Mouse (Mus musculus) adrenal gland, postnatal 4 days (tissue): ENCODE data around the gene Anks3. TPM values are rescaled to one million over a fixed set of nuclear protein-coding genes. Genes with fewer than 3 reads are reported as not detected.

Experiments
- DNase-seq, 2 experiments: peaks; one replicate each; pipeline ENCODE4 v3.0.0; 2021 to 2022; ENCODE audit warnings: low spot score in 2 of 2, mixed read lengths in 2 of 2
- total RNA-seq, 2 experiments: library from RNA; stranded (reverse); gene quantifications; 2 replicates each; pipeline ENCODE4 v1.2.3; 2021

Anks3 gene
- total RNA-seq, 2 experiments from 2014 or later = 51.9 to 60.5 TPM

DNA sequence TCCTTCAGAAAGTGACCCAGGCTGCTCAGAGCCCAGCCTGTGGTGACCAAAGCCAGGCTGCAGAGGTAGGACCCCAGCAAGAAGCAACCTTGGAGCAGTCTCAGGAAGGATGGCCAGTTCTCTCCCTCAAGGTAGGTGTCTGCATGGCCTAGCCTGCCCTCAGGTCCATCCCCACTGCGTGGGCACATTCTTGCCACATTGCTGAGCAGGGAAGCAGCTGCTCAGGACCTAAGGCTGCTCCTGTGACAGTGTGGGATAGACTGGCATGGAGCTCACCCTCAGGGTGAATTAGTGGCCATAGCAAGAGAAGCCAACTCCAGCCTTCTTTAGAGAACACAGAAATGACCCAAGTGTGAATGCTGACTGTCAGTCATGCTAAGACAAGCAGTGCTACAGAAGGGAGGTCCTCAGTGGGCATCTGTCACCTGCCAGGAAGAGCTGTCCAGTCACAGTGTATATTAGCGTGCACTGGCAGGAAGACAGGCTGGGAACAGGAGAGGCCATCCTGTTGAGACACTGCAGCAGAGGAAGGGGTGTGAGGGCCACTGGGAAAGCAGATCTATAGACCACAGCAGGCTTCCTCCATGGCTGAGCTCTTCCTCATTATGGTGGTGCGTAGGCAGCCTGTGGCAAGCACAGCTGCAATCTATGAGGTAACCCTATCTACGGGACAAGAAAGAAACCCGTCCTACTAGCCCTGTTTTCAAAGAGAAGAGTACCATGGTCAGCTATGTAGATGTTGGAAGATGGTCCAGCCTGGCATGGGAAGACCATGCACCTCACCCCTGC is 5.2 kb upstream of the Anks3 start:
- no peak for DNase-seq

- DNase-seq = no peak
Measured at GRCm38 (mm10) chr16:4968426-4968825, 4.4 kb upstream of the Anks3 start.

DNA sequence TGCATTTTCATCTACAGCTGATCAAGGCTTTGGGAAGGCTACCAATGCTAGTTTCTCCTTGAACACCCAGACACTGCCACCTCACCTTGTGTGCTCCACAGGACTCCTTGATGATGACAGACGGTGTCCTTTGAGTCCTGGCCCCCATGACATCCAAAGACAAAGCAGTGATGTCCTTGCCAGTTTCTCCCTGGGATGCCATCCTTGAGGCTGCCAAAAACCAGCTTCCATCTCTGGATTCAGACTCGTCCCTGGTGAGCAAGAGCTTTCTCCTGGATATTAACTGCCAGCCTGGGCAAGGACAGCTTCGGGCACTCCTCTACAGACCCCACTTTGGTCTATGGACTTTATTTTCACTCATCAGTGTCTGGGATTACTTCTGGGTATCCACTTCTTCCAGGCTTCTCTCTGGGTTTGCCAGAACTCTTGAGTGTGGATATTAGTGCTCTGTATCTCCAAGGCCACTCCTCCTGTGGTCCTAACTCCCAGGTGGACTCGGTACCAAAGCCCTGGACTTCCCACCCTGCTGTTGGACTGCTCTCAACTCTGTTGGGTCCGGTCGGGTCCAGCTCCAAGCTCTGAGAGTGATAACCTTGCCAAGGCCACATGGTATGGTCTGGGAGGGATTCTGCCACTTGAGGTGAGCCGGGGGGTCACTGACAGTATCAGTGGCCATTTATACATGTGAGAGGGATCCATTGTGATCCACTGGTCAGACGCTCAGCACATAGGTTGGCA is 1.6 kb upstream of the Anks3 start:
- no peak for DNase-seq

DNA sequence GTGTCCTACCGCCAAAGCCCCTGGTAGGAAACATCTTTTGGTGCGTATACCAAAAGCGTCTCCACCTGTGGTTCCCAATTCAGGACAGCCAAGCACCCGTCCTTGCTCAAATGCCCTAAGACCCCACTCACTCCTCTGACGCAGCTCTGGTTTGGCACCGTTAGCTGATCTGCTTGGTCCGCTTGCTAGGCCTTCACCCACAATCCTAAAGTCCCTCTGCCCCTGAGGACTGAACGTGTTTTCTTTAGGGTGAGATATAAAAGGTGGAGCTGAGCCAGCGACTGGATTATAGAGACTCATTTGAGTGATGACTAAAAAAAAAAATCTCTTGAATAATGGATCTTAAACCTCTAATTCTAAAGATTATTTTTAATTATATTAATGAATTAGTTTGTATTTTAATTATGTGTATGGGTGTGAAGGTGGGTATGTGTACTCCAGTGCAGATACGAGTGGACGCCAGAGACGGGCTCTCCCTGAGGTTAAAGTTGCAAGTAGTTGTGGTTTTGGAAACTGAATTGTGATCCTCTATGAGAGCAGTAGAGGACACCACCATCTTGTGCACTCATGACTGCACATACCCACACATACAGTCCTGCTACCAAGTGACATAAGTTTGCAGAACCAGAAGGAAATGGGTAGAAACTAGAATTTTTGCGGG is 856 bp upstream of the Anks3 start:
- DNase-seq = no peak

GRCm38 (mm10) chr16:4963346-4963745 is 659 bp downstream of the Anks3 start:
- no peak for DNase-seq

GRCm38 (mm10) chr16:4960260-4960659 is 3.7 kb downstream of the Anks3 start:
- DNase-seq = no peak

- no peak for DNase-seq
Measured at GRCm38 (mm10) chr16:4957446-4957845, 6.6 kb downstream of the Anks3 start.

- no peak for DNase-seq
Measured at GRCm38 (mm10) chr16:4956609-4957008, 7.4 kb downstream of the Anks3 start.

DNA sequence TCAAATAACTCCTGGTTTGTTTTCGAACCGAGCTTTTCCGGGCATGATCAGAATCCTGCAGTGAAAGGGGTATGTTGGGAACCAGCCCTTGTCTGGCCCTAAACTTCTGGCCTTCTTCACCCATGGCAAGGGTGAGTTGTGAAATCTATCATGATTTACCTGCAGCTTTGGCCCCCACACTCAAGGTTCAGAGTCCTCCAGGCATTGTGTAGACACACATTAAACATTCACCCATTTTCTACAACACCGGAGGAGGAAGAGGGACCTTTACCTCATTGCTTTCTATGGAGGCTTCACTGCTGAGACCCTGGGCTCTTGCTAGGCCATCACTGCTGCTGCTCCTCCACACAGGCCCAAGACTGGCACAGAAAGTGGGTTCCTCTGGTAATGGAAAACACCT is 16.6 kb downstream of the Anks3 start:
- DNase-seq = no peak

DNA sequence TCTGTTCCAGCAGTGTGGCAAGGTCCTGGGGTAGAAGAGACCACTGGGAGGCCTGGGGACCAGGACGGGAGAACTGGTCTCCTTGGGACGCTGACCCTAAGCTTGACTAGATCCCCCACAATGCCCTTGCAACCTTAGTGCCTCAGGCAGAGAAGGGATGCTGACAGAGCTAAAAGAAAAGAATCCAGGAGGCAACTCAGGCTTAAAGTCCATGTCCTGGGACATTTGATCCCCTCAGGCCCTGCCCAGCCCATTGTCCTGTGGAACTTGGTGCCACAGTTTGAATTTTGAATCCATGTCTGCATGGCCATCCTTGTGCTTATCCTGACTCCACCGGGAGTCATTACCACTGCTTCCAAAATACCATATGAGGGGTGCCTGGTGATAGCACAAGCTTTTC is 17.9 kb downstream of the Anks3 start:
- no peak for DNase-seq

GRCm38 (mm10) chr16:4945415-4945814 is 18.6 kb downstream of the Anks3 start:
- DNase-seq = no peak

GRCm38 (mm10) chr16:4943431-4943830 is 20.6 kb downstream of the Anks3 start:
- no peak for DNase-seq

DNA sequence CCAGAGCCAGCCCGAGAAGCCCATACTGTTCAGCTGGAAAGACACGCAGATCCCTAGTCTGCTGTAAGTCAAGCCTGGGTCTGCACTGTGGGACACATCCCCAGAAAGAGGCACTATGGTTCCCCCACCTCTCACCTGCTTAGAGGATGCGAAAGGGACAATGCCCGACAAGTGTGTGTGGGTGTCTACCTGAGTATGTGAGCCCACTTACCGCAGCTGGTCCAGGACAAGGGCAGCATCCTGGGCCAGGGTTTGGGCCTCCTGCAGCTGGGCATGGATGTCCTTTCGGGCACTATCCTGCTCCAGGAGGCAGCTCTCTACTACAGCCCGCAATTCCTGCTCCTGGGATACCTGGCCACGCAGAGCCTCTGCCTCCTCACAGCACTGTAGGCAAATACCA is 21.1 kb downstream of the Anks3 start:
- DNase-seq = no peak

- no peak for DNase-seq
Measured at GRCm38 (mm10) chr16:4941016-4941415, 23.0 kb downstream of the Anks3 start.

DNA sequence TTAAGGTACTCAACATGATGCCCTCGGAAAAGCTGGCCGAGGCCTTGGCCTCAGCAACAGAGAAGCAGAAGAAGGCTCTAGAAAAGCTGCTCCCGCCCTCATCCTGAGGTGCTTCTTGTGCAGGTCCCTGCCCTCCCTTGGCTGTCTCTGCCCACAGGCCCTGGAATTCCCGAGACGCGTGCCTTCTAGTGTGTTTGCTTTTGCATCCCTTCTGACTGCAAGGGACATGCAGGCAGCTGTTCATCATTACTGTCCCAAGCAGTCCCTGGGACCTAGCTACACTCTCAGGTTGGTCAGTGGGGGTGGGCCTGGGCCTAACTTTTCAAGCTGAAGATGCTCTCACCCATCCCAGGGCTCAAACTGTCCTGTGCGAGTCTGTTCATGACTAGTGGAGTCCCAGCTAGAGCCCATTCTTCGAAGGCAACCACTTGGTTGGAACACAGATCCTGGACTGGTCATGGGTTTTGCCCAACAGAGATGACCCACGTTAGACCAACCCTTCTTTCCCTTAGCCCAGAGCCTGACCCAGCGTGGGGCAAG is 23.6 kb downstream of the Anks3 start:
- no peak for DNase-seq

DNA sequence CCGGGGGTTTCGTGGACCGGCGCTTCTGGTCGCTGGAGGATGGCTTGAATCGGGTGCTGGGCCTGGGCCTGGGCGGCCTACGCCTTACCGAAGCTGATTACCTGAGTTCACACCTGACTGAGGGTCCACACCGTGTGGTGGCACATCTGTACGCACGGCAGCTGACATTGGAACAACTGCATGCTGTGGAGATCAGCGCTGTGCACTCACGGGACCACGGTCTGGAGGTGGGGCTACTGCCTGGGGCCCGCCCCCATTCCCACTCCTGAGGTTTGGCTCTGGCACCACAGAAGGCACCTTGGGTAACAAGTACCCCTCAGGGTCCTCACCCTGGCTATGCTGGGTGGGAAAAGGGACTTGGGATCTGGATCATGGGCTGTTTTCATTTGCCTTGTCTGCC is 24.6 kb downstream of the Anks3 start:
- DNase-seq = no peak

- DNase-seq = peak; percentile 95
Measured at GRCm38 (mm10) chr16:4938989-4939388, 25.0 kb downstream of the Anks3 start.

- no peak for DNase-seq
Measured at GRCm38 (mm10) chr16:4938461-4938860, 25.5 kb downstream of the Anks3 start, which contains the start of gene Nudt16l1. TSS of gene Nudt16l1 (plus strand) at chr16:4938761.

- DNase-seq = no peak
Measured at GRCm38 (mm10) chr16:4937351-4938190, 26.4 kb downstream of the Anks3 start.

DNA sequence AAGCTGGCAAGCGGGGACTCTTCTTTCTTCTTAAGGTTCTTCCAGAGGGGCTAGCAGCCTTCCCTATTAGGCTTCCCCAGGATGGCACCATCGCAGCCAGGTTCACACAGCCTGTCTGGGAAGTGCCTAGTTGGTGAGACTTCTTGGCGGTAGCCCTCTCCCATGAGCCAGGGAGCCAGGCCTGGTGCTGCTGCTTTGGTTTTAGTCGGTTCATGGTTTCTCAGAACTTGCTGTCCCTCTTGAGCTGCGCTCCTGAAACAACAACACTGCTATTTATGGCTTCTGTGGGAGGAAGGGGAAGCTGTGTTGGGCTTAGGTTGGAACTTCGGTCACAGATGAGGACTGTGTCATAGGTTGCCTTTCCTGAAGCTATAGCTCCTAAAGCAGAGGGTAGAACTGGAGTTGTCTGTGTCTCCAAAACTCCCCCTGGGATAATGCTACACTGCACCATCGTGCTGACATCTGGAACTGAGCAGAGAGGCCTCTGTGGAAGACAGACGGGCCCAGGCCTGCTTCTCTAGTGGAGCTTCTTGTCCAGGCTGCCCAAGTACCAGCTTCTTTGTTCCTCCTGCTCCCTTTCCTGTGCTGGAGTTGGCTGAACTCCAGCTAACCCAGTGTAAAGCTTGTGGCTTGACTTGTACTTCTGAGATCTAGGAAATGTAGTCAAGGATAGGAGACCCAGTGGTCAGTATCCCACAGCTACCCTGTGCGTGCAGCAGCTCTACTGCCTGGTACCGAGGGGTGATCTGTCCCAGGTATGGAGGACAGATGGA is 27.9 kb downstream of the Anks3 start:
- no peak for DNase-seq
